Mouse (Mus musculus) ES-Bruce4 (cell line): ENCODE measurements around the gene Ank3.

Source experiments
- CTCF ChIP-seq: IDR thresholded peaks from one replicate; pipeline ENCODE4 v1.8.1; 2011; ENCODE audit warnings: low read depth, low read length
- EP300 ChIP-seq: IDR thresholded peaks from 2 replicates; pipeline ENCODE4 v1.6.1; 2011; ENCODE audit warnings: low read depth, low read length; ENCODE audit not compliant: insufficient read depth
- POLR2A ChIP-seq: IDR thresholded peaks from one replicate; pipeline ENCODE4 v1.8.1; 2011; ENCODE audit warnings: low read length; ENCODE audit not compliant: insufficient read depth

DNA sequence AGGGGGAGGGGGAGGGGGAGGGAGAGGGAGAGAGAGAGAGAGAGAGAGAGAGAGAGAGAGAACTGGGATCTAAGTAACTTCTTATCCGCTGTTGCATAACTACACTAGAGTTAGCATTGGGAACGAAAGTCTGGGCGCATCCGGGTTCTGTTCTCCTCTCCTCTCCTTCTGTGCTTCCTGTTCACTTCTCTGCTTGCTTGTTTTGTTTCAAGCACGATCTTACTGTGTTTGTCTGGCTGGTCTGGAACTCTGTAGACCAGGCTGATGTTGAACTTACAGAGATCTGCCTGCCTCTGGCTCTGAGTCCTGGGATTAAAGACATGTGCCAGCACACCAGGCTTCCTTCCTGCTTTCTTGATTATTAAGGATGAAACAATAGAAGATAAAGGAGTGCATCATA lies 519.1 kb downstream of the Ank3 start:
- TF ChIP-seq CTCF = no peak
- no peak for TF ChIP-seq EP300
- no peak for TF ChIP-seq POLR2A
